Mouse (Mus musculus) heart, embryonic 16.5 days (tissue): ENCODE measurements at regions not wholly inside any gene's neighbourhood (a gene's known extent, or its start where the extent isn't known, plus 50 kb on each side); places are given as distances from the start of the nearest gene placed in this dataset. TPM values are rescaled to one million over a fixed set of nuclear protein-coding genes. Genes with fewer than 3 reads are reported as not detected.
A peak's percentile ranks its signal among the peaks of the same experiment; 100 is the strongest.

Experiments used
- microRNA counts: library from miRNA; unstranded; fragments of <30 nt; microRNA quantifications from one replicate; lab custom pipeline; 2016
- microRNA-seq: library from miRNA; unstranded; fragments of <30 nt; microRNA quantifications from one replicate; pipeline ENCODE4, GENCODE M21; 2017

MicroRNA genes in the stretch of these regions (microRNA counts, 519-probe panel; counts per million panel counts)
- microRNA mmu-miR-216a (lab: Ali Mortazavi, UCI) (2,259 counts per million, percentile 42 among the panel's probes with 10 or more counts), microRNA mmu-miR-216b (lab: Ali Mortazavi, UCI) (293 counts per million, percentile 1 among the panel's probes with 10 or more counts), microRNA mmu-miR-217 (lab: Ali Mortazavi, UCI) (not detected)

Small RNA genes in the stretch of these regions (microRNA-seq; reads per million reads assigned to microRNA genes)
- gene Mir216a (not detected), gene Mir216b (not detected), gene Mir216c (not detected), gene Mir217 (0.79 reads per million)
